Mouse (Mus musculus): ENCODE measurements around the gene Kcnb1.

Gene Kcnb1

DNA sequence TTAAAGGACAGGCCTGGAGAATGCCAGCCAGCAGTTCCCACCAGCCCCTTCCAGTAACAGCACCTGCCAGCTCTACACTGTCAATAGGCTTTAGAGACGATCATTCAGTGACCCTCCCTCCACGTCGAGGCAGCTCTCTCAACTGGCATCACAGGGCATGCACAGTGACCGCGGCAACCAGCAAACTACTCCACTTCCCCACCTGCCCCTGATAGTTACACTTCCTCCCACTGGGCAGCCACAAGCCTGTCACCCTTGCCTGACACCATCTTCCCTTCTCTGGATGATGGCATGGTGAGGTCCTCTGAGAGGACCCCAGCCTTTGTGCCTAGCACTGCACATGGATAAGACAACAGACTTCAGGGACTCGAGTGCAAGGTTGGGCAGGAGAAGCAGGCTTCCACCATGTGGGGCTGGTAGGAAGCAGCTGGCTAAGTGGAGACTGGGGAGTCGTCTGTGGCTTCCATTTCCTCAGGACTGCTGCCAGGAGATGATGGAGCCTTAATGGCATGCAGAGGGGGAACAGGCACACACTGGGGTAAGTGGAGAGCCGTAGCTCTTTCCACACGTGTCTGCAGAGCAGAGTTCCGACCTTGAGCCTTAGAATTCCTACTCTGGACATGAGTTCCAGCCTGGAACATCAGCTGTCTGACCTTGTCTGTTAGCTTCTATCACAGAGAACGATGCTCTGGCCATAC lies 22.3 kb downstream of the Kcnb1 start:
- no peak for DNase-seq (ENCODE audit: extremely low read depth, low read depth)

DNA sequence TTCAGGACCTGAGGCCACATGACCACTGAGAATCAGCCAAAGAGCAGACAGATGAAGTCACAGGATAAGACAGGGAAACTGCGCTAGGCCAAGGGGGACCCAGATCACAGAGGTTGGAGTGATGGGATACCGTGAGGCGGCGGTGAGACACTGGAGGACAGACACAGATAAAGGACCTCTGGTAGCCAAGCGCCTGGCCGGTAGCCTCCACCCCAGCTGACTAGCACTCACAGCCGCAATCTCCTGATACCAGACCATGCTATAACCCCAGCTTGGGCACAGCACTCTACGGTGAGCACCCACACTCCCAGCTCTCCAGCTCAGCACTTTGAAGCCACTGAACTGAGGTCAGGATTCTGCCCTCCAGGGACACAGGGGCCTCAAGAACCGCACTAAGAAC lies 26.4 kb downstream of the Kcnb1 start:
- DNase-seq (ENCODE audit: extremely low read depth, low read depth) = no peak

DNA sequence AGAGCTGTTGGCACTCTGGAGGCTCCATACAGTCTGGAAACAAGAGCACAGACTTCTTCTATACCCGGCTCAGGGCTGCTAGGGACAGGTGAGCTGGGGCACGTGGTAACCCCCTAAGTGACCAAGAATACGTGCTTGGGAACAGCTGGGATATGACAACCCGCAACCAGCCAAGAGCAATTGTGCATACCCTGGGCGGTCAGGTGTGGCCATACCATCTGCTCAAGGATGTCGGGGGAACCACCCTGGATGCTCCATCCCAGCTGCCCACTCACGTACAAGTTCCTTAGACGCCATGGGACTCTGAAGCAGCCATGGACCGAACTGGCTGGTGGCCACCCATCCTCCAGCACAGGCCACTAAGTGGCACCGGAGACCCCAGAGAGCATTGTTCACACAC lies 26.8 kb downstream of the Kcnb1 start:
- no peak for DNase-seq (ENCODE audit: extremely low read depth, low read depth)

DNA sequence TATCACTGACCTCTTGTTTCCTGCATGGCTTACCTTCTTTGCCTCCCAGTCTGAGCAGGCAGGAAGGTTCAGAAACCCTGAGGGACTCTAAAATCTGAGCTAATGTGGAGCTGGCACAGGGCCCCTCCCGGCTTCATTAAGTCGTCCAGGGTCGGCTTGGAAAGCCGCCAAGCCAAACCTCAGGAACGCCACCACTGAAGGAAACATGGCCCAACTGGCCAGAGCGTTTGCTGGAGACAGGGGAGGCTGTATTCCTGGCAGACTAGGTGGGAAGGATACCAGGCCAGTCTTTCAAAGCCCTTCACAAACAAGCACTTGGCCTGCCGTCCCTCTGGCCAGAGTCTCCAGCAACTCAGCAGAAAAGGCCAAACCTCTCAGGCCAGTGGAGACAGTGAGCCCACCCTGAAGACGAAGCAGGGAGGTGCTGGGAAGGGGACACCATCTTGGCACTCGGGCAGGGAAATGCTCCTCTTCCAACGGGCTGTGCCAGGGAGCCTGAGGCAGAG lies 27.4 kb downstream of the Kcnb1 start:
- no peak for DNase-seq (ENCODE audit: extremely low read depth, low read depth)

DNA sequence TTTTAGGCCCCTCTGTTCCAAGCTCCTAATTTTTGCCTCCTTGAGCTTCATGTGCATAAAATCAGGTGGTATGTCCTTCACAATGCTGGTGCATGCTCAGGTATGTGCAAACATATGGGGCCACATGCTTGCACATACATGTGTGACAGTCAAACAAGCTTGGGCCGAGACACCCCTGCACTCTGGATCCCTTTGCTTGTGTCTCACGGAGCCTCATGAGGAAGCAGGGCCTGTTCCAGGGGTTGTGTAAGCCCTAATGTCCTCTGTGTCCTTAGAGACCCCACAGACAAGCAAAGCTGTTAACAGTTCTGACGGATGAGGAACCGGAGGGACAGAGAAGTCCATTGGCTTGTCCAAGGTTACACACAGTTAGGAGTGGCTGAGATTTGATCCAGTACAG lies 30.2 kb downstream of the Kcnb1 start:
- no peak for DNase-seq (ENCODE audit: extremely low read depth, low read depth)

DNA sequence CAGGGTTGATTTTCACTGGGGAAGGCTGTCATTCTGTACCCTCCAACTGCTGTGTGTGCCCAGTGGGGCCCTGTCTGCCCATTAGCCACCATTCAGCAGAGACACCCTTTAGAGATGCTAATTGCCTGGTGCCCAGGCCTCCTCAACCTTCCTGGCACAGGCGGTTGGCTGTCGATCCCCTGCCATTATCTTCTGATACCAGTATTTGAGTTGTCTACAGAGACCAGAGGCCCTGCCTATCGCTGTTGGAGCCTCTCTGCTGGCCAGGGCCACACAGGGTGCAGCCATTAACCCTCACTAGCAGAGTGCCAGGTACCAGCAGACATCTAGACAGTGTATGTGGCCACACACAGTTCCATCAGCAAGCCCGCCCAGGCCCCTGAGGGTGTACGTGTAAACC lies 31.2 kb downstream of the Kcnb1 start:
- no peak for DNase-seq (ENCODE audit: extremely low read depth, low read depth)

DNA sequence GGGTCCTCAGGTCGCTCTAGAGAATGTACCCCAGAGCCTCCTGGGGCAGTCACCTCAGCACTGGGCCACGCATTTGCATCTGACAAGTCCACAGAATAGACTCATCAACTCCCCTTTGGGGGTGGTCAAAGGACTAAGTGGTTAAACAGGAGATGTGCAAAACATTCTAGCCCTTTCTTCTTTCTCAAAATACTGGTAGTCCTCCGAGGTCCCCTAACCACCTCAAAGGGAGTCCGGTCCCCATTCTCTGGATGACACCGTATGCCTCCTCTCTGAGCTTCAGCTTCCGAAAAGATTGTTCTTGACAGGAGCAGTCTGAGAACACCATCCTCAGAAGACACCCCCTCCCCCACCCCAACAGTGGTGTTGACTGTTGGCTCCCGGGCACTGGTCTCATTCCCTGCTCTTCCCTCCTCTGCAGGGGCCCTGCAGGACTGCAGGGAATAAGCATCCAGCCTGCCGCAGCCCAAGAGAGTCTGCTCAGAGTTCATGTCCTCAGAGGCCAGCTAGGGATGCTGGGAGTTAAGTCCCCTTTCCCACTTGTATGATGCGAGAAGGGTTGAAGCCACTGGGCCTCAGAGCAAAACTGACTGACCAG lies 33.7 kb downstream of the Kcnb1 start:
- no peak for DNase-seq (ENCODE audit: extremely low read depth, low read depth)

DNA sequence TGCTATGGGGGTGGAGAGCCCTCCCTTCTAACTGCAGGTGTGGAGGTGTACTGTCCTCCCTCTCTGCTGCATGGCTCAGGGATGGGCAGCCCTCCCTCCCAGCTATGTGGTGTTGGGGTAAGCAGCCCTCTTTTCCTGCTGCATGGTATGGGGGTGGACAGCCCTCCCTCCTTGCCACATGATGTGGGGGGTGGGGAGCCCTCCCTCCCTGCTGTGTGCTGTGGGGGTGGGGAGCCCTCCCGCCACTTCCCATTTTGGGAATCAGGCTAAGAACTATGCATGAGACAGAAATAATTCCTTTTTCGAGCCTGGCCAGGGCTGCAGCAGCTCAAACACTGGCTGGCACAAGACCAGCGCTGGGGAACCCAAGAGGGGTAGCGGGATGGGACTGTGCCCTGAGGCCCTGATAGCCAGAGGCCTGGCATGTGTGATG lies 34.4 kb downstream of the Kcnb1 start:
- DNase-seq (ENCODE audit: extremely low read depth, low read depth) = no peak

DNA sequence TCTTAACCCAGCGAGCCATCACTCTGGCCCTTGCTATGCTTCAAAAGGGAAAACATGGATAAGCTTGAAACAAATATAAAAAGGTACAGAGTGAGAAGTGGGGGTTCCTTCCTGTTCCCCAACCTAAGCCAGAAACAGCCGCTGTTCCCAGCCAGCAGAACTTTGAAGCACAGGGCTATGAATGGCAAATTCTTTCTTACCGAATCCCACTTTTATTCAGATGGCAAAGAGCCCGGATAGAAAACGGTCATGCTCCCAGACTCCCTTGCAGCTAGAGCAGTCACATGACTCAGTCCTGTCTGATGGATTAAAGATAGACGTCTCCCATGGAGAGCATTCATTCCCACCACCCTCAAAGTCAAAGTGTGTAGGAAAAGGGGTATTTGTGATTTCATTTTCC lies 39.1 kb downstream of the Kcnb1 start:
- no peak for DNase-seq (ENCODE audit: extremely low read depth, low read depth)

DNA sequence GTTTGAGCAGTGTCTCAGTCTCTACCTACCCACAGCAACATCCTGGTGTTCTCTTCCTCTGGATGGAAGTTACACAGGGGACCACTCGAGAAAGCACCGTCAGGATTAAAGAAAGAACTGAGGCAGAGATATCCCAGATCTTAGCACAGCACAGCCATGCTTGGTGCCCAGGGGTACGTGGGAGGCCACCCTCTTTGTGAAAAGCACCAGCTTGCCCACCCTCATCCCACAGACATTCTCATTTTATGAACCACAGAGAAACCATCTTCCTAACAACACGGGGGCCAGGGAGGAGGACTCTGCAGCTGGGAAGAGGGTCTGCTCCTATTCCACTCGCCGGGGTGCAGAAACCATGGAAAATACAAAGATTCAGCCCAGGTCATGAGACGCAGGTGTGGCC lies 39.8 kb downstream of the Kcnb1 start:
- no peak for DNase-seq (ENCODE audit: extremely low read depth, low read depth)

DNA sequence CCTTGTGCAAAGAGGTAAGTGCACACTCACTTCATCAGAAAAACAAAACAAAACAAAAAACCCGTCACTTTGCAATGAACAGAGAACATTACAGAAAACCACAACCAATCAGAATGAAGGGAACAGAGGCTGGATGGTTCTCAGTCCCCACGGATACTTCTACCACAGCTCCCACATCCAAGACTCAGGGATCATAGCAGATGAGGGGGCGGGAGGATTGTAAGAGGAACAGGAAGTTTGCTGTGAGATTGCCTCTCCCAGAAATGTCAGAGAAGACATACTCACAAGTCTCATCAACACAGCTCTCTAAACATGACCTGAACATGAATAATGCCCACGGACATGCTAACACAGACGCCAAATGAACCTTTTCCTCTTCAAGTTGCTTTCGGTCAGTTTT lies 40.9 kb downstream of the Kcnb1 start:
- no peak for DNase-seq (ENCODE audit: extremely low read depth, low read depth)

DNA sequence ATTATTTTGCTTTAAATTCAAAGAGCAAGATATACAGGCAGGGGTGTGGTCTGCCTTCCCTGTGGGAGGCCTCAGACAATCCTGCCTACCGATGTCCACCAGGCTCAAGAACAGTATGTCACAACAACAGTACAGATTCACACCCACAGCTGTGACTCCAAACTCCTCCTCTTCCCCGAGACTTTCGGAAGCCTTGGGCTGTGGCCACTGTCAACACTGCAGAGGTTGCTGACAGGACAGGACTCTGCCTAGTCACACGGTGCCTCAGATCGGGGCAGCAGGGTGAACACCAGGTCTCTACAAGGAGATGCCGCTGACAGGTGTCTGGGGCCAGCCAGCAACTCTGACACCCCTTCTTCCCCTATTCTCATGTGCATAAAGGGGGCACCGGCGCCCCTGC lies 42.2 kb downstream of the Kcnb1 start:
- DNase-seq (ENCODE audit: extremely low read depth, low read depth) = no peak

DNA sequence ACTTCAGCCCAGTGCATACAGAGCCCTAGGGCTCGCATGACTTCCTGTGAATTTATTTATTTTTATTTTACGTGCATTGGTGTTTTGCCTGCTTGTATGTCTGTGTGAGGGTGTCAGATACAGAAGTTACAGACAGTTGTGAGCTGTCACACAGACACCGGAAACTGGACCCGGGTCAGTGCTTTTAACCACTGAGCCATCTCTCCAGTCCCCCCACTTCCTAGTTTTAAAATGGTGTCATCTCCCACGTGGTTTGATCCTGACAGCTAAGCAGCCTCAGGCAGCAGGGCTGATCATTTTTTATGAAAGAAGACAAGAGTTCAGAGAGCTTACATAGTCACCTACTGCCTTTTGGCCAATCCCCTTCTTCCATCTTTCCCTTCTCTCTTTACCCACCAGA lies 44.1 kb downstream of the Kcnb1 start:
- DNase-seq (ENCODE audit: extremely low read depth, low read depth) = no peak

DNA sequence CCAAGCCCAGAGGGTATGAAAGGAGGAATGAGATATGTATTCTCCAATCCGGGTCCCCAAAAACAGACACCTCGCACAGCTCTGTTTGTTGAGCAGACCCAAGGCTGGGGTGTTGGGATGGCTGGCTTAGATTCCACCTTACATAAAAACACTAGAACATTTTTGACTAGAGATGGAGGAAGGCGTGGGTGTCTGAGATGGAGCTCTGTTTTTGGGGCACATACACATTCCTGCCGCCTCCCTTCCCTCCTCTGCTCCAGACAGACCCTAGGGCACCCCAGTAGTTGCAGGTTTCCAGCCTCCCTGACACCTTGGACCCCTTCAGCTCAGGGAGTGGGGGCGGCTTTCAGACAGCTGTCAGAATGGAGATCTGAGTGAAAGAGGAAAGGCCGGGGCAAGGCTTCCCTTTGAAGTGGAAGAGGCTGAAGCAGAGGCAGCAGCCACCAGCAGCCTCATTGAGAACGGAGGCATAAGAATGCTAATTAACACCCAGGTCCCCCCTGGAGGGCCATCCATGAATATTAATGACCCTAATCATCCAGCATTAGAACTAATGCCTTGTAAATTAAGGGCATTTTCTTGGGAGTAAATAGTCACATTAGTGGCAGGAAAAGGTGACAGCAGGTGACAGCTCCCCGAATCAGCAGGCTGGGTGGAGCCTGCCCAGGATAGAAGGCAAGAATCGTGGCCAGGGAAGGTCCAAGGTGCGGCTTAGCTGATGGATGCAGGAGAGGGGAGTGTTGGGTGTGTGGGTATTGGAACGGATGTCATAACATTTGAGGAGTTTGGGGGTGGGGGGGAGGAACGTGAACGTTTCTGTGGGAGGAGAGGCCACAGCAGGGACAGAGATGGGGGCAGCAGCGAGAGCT lies 45.3 kb downstream of the Kcnb1 start:
- no peak for DNase-seq (ENCODE audit: extremely low read depth, low read depth)

DNA sequence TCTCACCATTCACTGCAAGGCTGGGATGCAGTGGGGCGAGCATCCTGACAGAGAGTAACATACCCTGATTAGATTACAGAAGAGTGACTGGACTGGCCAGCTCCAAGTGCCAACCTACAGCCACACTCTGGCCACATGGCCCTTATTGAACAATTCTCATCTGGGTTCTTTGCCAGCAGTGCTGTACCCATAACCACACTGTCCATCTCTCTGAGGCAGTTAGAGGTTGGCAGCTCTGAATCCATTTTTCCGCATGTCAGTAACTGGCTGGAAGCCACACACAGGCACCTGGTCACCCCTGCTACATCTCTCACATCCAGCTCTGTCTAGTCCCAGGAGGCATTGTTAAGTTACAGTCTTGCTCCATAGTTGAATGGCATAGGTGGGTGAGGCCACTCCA lies 46.0 kb downstream of the Kcnb1 start:
- no peak for DNase-seq (ENCODE audit: extremely low read depth, low read depth)

DNA sequence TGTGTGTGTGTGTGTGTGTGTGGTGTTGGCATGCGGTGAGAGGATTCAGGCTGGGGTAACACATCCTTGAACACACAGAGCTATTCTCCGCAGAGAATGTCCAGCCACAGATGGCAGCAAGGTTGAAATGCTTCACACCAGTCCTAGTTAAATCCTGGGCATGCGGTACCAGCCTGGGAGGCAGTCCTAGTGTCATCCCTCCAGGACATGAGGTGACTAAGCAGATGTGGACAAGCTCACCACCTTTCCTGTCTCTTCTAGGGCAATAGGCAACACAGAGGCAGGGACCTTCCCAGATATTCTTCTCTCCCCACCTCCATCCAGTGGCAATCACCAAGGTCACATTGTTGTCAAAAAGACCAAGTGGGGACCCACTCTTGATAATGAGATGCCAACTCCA lies 47.7 kb downstream of the Kcnb1 start:
- no peak for DNase-seq (ENCODE audit: extremely low read depth, low read depth)

DNA sequence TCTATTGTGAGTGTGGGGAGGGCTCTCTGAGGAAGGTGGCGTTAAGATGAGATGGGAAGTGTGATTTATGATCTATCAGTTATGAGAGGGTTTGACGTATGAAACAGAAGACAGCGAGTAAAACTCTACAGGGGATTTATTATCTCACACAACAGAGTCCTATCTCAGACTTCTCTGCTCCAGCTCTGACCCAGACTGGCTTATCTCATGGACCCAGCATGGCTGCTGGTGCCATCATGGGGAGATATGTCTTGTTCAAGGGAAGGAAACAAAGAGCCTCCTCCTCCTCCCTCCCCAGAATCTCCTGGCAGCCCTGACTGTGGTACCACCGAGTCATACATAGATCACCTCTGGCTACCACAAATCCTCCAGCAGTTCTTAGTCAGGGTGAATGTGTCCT lies 48.1 kb downstream of the Kcnb1 start:
- peak; percentile 94 for DNase-seq (ENCODE audit: extremely low read depth, low read depth)

DNA sequence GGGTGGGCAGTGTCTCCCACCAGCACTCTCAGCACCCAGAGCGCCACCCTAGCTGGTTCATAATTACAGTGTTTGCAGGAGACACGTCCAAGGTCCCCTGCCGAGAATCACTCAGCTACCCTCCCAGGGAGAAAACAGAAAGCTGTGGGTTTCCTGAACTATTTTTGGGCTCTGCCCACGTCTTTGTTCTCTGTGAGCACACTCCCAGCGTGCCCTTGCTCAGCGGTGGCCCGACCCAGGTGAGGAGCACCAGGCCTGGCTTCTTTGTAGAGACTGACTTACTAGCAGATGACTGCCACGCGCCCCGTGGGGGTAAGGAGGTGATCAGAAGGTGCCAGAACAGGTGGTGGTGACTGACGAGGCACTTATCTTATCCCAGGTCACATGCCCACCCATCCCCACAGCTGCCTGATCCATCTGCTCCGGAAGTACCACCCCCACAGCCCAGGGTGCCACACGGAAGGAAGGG lies 50.1 kb downstream of the Kcnb1 start:
- DNase-seq (ENCODE audit: extremely low read depth, low read depth) = no peak

DNA sequence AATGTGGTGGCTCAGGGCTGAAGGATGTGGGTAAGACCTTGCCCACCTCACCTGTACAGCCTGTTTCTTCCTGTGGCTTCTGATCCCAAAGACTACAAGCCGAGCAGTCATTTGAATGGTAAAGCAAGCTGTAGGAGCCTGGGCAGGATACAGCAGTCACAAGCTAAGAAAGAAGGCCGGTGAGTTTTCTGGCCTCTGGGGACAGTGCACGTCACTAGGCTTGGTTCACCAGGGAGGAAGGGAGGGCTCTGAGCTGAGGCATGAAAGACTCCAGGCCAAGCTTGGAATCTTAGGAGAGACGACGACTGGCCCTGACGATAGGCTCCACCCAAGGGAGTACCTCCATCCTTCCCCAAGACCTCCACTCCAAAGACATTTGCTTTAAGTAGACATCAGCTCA lies 51.3 kb downstream of the Kcnb1 start:
- DNase-seq (ENCODE audit: extremely low read depth, low read depth) = no peak

DNA sequence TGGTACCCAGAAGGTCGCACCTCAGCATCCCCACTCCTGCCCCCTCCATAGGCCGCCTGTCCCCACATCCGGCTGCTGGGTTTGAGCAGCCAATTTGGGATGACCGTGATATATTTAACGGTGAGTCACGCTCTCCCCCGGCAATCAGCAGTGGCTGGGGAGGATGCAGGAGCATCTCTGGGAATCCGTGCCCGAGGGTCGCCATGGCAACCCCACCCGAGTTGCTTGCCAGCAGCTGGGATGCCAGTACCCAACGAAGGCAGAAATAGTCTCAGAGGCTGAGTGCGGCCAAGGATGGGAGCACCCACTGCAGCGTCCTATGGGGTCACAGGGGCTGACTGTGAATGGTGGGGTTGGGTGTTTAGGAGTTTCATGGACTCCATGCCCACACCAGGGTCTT lies 53.0 kb downstream of the Kcnb1 start:
- DNase-seq (ENCODE audit: extremely low read depth, low read depth) = no peak

DNA sequence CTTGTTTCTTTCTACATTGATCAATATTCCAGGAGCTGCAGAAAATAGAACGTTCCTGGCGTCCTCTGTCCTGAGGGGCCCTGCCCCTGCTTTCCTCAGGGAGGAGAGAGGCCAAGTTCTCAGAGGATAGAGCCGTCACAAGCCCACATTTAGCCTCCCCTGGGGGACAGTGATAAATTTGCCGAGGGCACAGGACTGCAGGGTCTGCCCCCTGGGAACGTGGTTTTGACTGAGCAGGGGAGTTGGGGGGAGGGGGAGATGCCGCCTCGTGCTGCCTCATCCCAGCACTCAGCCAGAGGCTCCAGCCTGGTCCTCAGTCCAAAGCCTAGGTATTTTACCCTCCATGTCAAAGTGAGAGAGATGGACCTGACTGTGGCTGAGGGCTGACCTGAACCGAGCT lies 57.9 kb downstream of the Kcnb1 start:
- DNase-seq (ENCODE audit: extremely low read depth, low read depth) = no peak

DNA sequence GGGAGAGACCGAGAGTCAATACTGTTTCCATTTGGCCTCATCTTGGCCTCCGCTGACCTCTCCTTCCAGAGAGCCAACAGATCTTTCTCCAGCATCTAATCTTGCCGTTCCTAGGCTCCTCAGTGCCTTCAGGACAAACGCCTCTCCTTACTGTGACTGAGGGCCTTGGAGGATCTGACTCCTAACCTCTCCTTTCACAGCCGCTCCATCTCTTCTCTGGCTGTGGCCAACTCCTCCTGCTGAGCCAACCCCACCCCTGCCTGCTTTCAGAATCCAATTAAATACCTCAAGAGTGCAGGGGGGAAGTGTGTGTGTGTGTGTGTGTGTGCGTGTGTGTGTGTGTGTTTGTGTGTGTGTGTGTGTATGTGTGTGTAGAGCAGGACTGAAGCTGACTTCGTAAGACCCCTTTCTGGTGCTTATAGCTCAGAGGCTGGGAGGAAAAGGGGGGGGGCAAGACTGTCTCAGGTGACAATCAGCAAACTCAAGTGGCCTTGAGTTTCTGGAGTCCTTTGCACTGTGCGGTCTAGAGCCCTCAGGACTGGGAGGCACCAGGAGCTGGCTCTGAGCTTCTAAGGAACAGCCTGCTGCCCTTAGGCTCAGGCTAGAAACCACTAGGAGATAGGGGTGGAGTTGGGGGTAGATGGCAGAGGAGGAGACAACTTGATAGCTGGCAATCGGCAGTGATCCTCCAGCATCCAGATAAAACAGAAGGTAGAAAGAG lies 59.7 kb downstream of the Kcnb1 start:
- no peak for DNase-seq (ENCODE audit: extremely low read depth, low read depth)
